In genomic region chr15:5511046-5511445, GRCm38 (mm10) we compare ENCODE assay signal across 16 mouse cellular contexts.
DNase-seq lines count a peak whose midpoint lies in the region.
"Had no signal": no experiment of that assay in that cellular context is flagged by ENCODE, and none has a peak within 500 bp of the region (broad histone marks: within the 10 kb centered on the region; RNA-seq: fewer than 3 reads in every experiment).

No protein-coding gene starts in this region.

- WGBS in heart, embryonic 10.5 days, result 71% methylated on average over 3 of the region's 3 CpGs
- 91% methylated on average over 3 of the region's 3 CpGs for WGBS in limb, embryonic 10.5 days

- DNase-seq in induced T-regulatory cell, adult 2 months (ENCODE audit: low read depth), result peak; percentile 64
- peak; percentile 19 to 52 for DNase-seq in thymus, adult 18-20 months
- DNase-seq in thymus, postnatal 14 days, result peak; percentile 65
- no peak for DNase-seq in heart, embryonic 10.5 days (ENCODE audit: low spot score)
- no peak for DNase-seq in right cerebral cortex, adult 18-20 months
- DNase-seq in limb, embryonic 10.5 days (ENCODE audit: low spot score), result no peak
- DNase-seq: adrenal gland, postnatal 10 days; cerebellum, adult 11 months; cerebellum, adult 8-10 months; cerebellum, postnatal 14 days; gastrocnemius, postnatal 10 days; heart, adult 18-20 months; heart, postnatal 14 days had no signal

- no peak overlapping the region for H3K27ac ChIP-seq in heart, embryonic 10.5 days
- no peak overlapping the region for H3K27ac ChIP-seq in limb, embryonic 10.5 days
- H3K27ac ChIP-seq: embryonic facial prominence, embryonic 12.5 days; heart, embryonic 15.5 days; hindbrain, embryonic 13.5 days had no signal

- H3K4me1 ChIP-seq in heart, embryonic 10.5 days, result no peaks in the 10 kb centered on the region
- no peaks in the 10 kb centered on the region for H3K4me1 ChIP-seq in limb, embryonic 10.5 days
- H3K4me1 ChIP-seq: embryonic facial prominence, embryonic 12.5 days; heart, embryonic 15.5 days; hindbrain, embryonic 13.5 days had no signal

- H3K36me3 ChIP-seq in heart, embryonic 10.5 days, result no peaks in the 10 kb centered on the region
- no peaks in the 10 kb centered on the region for H3K36me3 ChIP-seq in limb, embryonic 10.5 days
- H3K36me3 ChIP-seq: embryonic facial prominence, embryonic 12.5 days; heart, embryonic 15.5 days; hindbrain, embryonic 13.5 days had no signal

- no peaks in the 10 kb centered on the region for H3K9me3 ChIP-seq in heart, embryonic 10.5 days
- H3K9me3 ChIP-seq in limb, embryonic 10.5 days (replicated peaks), result no peaks in the 10 kb centered on the region
- H3K9me3 ChIP-seq: embryonic facial prominence, embryonic 12.5 days; heart, embryonic 15.5 days; hindbrain, embryonic 13.5 days had no signal

- H3K27me3 ChIP-seq in heart, embryonic 10.5 days (ENCODE audit: insufficient read depth, poor library complexity, severe bottlenecking), result no peaks in the 10 kb centered on the region
- no peaks in the 10 kb centered on the region for H3K27me3 ChIP-seq in limb, embryonic 10.5 days (ENCODE audit: low read depth, poor library complexity, severe bottlenecking)
- H3K27me3 ChIP-seq: embryonic facial prominence, embryonic 12.5 days; heart, embryonic 15.5 days; hindbrain, embryonic 13.5 days had no signal

- H3K4me3 ChIP-seq in heart, embryonic 10.5 days, result no peak overlapping the region
- H3K4me3 ChIP-seq in limb, embryonic 10.5 days, result no peak overlapping the region
- H3K4me3 ChIP-seq: embryonic facial prominence, embryonic 12.5 days; heart, embryonic 15.5 days; hindbrain, embryonic 13.5 days had no signal

Comparison
In these comparisons a context has a peak if more than half of its experiments do, and no peak if none do; other contexts are left out.
1. DNase-seq: peak in induced T-regulatory cell, adult 2 months (single experiment), thymus, adult 18-20 months (2 of 2) and thymus, postnatal 14 days (single experiment); none in heart, embryonic 10.5 days (single experiment), right cerebral cortex, adult 18-20 months (single experiment) and limb, embryonic 10.5 days (single experiment).